Mouse (Mus musculus): ENCODE measurements around the gene Olfr1302. TPM values are rescaled to one million over a fixed set of nuclear protein-coding genes. Genes with fewer than 3 reads are reported as not detected.

The Olfr1302 gene
- total RNA-seq (2021): not detected
- long read RNA-seq, experiment 1: 0 reads
- long read RNA-seq, experiment 2: 0 reads

- DNase-seq: no peak
These were observed at the start of gene Olfr1302 for GRCm38 (mm10) chr2:111777129-111777528. Gene Olfr1302, plus strand, starts transcription at chr2:111777429.

DNA sequence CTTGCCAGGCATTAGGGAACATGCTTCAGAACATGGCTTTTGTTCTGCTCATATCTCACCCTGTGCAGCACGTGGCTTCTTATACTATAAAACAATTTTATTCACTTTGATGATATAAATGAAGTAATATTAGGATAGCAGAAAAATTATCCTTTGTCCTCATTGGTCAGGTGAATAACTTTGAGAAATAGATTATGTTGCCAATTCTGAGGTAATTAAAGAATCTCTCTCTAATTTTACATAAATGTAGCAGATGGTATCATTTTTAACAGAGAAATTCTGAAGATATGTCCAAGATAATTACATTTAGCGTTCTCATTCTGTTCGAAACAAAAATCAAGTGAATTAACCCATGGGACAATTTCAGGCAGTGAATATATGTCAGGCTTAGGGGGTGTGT is 26.5 kb upstream of the Olfr1302 start, which contains the start of gene Olfr1301:
Gene Olfr1301, plus strand, starts transcription at position 301 of the 400 bp plus-strand sequence.
- DNase-seq: no peak

GRCm38 (mm10) chr2:111812936-111813335 is 35.7 kb downstream of the Olfr1302 start:
- DNase-seq: no peak

DNA sequence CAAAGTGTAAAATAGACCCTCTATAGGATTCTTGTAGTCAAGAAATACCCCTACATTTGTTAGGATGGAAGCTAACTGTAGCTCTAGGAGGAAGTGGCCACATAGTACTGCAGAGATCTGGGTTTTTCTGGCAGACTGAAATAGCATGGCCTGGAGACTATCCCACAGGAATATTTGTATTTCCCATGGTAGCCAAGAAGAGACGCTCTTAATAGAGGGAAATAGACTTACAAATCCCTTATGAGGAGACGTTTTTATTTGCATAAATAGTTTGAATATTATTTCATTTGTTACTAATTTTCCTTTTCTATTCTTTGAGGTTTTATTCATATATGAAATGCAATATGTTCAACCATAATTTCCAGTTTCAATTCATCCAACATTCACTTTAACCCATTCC is 43.0 kb downstream of the Olfr1302 start, which contains the start of gene Olfr1303:
Gene Olfr1303, minus strand, starts transcription at position 101 of the 400 bp plus-strand sequence.
- no peak for DNase-seq

Other genes starting within 250 kb of the Olfr1302 start
- not detected for gene Olfr1294, start 237.1 kb upstream of the Olfr1302 start, total RNA-seq (2021)
- not detected for gene Olfr1295, start 207.7 kb upstream of the Olfr1302 start, total RNA-seq (2021)
- gene Olfr1297, start 150.9 kb upstream of the Olfr1302 start, total RNA-seq (2021): not detected
- not detected for gene Olfr1298, start 128.2 kb upstream of the Olfr1302 start, total RNA-seq (2021)
- not detected for gene Olfr1299, start 116.0 kb upstream of the Olfr1302 start, total RNA-seq (2021)
- not detected for gene Olfr1301, start 26.4 kb upstream of the Olfr1302 start, total RNA-seq (2021)
- not detected for gene Olfr1303, start 42.9 kb downstream of the Olfr1302 start, total RNA-seq (2021)
- not detected for gene Olfr1305, start 99.7 kb downstream of the Olfr1302 start, total RNA-seq (2021)
- gene Olfr1306, start 138.8 kb downstream of the Olfr1302 start, total RNA-seq (2021): not detected
- not detected for gene Olfr1307, start 172.0 kb downstream of the Olfr1302 start, total RNA-seq (2021)
- gene Olfr1308, start 187.5 kb downstream of the Olfr1302 start, total RNA-seq (2021): not detected
- not detected for gene Olfr1309, start 212.9 kb downstream of the Olfr1302 start, total RNA-seq (2021)
- gene Olfr1310, start 235.3 kb downstream of the Olfr1302 start, total RNA-seq (2021): not detected
- gene Olfr1311, start 247.0 kb downstream of the Olfr1302 start, total RNA-seq (2021): not detected